Mouse (Mus musculus) hindbrain, embryonic 14.5 days (tissue): ENCODE data around the gene Prrxl1. TPM values are rescaled to one million over a fixed set of nuclear protein-coding genes. Genes with fewer than 3 reads are reported as not detected.

ENCODE experiments used
- ATAC-seq: fragments of 200-750 bp; cut with Nextera tagmentation; 2 replicates; pipeline ENCODE4 v1.8.0; 2017; ENCODE audit warnings: moderate number of reproducible peaks, mild to moderate bottlenecking, moderate TSS enrichment, moderate library complexity; ENCODE audit not compliant: low FRiP score
- DNase-seq: peaks from one replicate; pipeline ENCODE4 v3.0.0-alpha.2; 2015; ENCODE audit warnings: low spot score
- H3K27ac ChIP-seq: fragments of 300-500 bp; sonication (generic); 2 replicates; pipeline ENCODE4 v1.5.1; 2014; ENCODE audit warnings: mild to moderate bottlenecking, moderate library complexity
- H3K27me3 ChIP-seq: fragments of 300-500 bp; sonication (generic); 2 replicates; pipeline ENCODE4 v1.6.1; 2014; ENCODE audit warnings: mild to moderate bottlenecking, low read length, mixed read lengths; ENCODE audit not compliant: control insufficient read depth, insufficient read depth
- H3K36me3 ChIP-seq: fragments of 300-500 bp; sonication (generic); replicated peaks from 2 replicates; pipeline ENCODE4 v1.6.1; 2014; ENCODE audit not compliant: control insufficient read depth, insufficient read depth
- H3K4me1 ChIP-seq: fragments of 300-500 bp; sonication (generic); replicated peaks from 2 replicates; pipeline ENCODE4 v1.6.1; 2014; ENCODE audit warnings: antibody characterized with exemption, low read length, mixed read lengths; ENCODE audit not compliant: control insufficient read depth, insufficient read depth
- H3K4me2 ChIP-seq: fragments of 300-500 bp; sonication (generic); replicated peaks from 2 replicates; pipeline ENCODE4 v1.6.1; 2014; ENCODE audit warnings: mild to moderate bottlenecking, moderate library complexity
- H3K4me3 ChIP-seq: fragments of 300-500 bp; sonication (generic); replicated peaks from 2 replicates; pipeline ENCODE4 v1.5.1; 2014; ENCODE audit warnings: mild to moderate bottlenecking, low read length
- H3K9ac ChIP-seq: fragments of 300-500 bp; sonication (generic); 2 replicates; pipeline ENCODE4 v1.6.1; 2014
- H3K9me3 ChIP-seq: fragments of 300-500 bp; sonication (generic); 2 replicates; pipeline ENCODE4 v1.6.1; 2016; ENCODE audit warnings: low read length; ENCODE audit not compliant: control insufficient read depth
- WGBS: fragments of 180-500 bp; shearing (Covaris S2); extraction: QIAGEN DNeasy Blood & Tissue Kit; methylation state at CpG from one replicate; pipeline ENCODE4 v1.1.7; 2014; 5-methylcytosine and 5-hydroxymethylcytosine counted together
- polyA plus RNA-seq: library from polyadenylated mRNA; unstranded; fragments of >200 nt; fragmentation: Nextera tagmentation; extraction: Ambion mirVana; gene quantifications from 2 replicates; pipeline ENCODE4 v1.2.1, GENCODE M21; 2014

Gene Prrxl1
- polyA plus RNA-seq, 1 experiment from 2014 or later: 63.2 TPM

DNA sequence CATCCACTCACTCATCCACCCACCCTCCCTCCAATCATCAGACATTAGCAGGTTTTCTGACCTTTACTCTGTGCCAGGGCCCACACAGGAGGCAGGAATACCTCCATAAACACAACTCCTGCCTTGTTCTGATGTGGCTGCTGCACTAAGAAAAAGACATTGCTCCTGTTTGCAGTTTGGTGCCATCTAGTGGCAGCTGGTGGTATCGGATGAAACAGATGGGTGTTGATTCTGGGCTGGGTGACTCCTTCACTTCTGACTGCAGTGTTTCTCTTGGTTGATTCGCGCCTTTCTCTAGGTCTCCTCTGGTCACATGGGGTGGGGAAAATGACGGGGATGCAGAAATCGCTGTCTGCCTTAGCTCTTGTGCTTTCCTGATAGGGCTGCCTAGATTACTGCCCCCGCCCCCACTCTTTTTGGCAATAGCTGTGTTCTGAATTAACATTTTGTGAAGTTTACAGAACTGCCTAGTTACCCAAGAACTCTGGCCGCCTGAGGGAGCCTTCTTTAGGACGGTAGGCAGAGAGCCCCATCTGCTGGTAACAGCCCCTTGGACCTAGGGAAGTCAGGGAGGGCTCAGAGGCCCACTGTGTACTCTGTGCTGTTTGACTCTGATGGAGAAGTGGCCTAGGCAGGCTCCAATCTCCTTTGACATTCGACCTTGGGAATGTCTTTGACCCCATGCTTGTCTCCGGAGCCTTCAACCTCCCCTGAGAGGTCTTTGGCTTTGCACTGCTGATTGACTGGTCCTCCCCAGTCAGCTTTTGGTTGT lies 12.0 kb upstream of the Prrxl1 start:
- Histone ChIP-seq H3K36me3 (no peaks in the 10 kb centered on the region), H3K9ac (no peak overlapping the region), H3K4me2 (no peak overlapping the region), H3K27me3 (no peaks in the 10 kb centered on the region), H3K4me1 (no peaks in the 10 kb centered on the region), H3K9me3 (no peaks in the 10 kb centered on the region), H3K4me3 (no peak overlapping the region), H3K27ac (no peak overlapping the region)
- DNase-seq (peak; percentile 88), ATAC-seq (peak; percentile 24; the same call in 1 of the 2 replicates)
- 13% methylated on average over 10 of the region's 10 CpGs for WGBS

GRCm38 (mm10) chr14:32590377-32590776 lies 8.8 kb upstream of the Prrxl1 start:
- H3K9ac ChIP-seq: no peak overlapping the region
- H3K4me1 ChIP-seq: no peaks in the 10 kb centered on the region
- H3K27me3 ChIP-seq: peaks cover 28% of the 10 kb centered on the region
- WGBS: 81% methylated on average over 3 of the region's 3 CpGs
- DNase-seq: no peak
- no peak overlapping the region for H3K4me2 ChIP-seq
- no peak for ATAC-seq
- H3K9me3 ChIP-seq: no peaks in the 10 kb centered on the region
- no peaks in the 10 kb centered on the region for H3K36me3 ChIP-seq
- H3K27ac ChIP-seq: no peak overlapping the region
- no peak overlapping the region for H3K4me3 ChIP-seq

DNA sequence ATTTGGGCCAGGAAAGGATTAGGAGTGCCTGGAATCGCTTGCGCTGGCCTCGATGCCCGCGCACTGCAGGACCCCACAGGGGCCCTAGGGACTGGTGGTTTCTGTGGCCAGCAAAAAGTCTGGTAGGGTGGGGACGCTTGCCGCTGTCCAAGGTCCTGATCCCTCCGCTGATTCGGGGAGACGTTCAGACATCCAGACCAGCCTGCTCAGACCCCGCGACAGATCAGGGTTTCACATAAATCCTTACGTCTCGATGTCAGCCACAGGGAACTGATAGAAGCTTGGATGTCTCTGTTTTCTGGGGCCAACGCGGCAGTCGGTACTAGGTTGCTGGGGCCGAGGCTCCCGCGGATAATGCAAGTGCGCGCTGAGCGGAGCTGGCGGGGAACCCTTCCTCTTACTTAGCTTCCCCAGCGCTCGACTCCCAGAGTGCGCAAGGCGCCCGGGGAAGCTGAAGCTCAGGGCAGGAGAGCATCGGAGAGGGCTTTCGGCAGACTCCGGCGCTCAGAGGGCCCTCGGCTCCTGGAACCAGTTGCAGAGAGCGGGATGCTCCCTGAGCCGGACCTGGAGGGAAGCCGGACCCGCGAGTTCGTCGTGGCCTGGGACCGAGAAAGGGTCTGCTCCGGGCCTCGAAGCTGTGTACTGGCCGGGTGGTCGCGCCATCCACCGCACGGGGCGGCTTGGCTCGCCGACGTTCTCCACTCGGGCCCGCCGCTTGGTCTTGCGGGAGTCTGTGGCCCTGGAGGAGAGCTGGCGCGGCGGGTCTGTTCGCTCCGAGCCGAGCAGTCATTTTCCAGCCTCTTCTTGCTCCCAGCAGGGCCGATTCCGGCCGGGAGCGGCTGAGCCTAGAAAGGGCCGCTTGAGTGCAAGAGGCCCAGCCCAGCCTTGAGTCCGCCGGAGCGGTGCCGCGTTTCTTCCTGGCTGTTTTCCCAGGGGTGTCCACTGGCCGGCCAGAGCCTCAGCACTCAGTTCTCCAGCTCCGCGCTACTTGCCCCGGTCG lies 1.7 kb upstream of the Prrxl1 start:
- Histone ChIP-seq H3K27ac (peak overlapping the region; percentile 40; the same call in 1 of the 2 replicates), H3K9me3 (no peaks in the 10 kb centered on the region), H3K4me2 (peak overlapping the region; percentile 40), H3K9ac (peak overlapping the region; percentile 0; the same call in 1 of the 2 replicates), H3K27me3 (peaks cover 90% of the 10 kb centered on the region), H3K4me3 (peak overlapping the region; percentile 13), H3K4me1 (peaks cover 24% of the 10 kb centered on the region), H3K36me3 (no peaks in the 10 kb centered on the region)
- under 1% methylated on average over 78 of the region's 78 CpGs for WGBS
- DNase-seq (peak; percentile 78), ATAC-seq (peak; percentile 29; the same call in 1 of the 2 replicates)

- WGBS: 6% methylated on average over 23 of the region's 23 CpGs
- Histone ChIP-seq H3K4me1 (peaks cover 24% of the 10 kb centered on the region), H3K9me3 (no peaks in the 10 kb centered on the region), H3K4me3 (peak overlapping the region; percentile 32), H3K9ac (no peak overlapping the region), H3K36me3 (no peaks in the 10 kb centered on the region), H3K27ac (no peak overlapping the region), H3K4me2 (peak overlapping the region; percentile 56), H3K27me3 (peaks cover 90% of the 10 kb centered on the region)
- DNase-seq: no peak
- no peak; the same call in 1 of the 2 replicates for ATAC-seq
These were observed 579 bp upstream of the Prrxl1 start for GRCm38 (mm10) chr14:32598437-32599219.

- DNase-seq (no peak), ATAC-seq (no peak)
- H3K27me3 ChIP-seq: peaks cover 75% of the 10 kb centered on the region
These were observed 903 bp downstream of the Prrxl1 start for GRCm38 (mm10) chr14:32600110-32600509.

GRCm38 (mm10) chr14:32605508-32605907 lies 6.3 kb downstream of the Prrxl1 start:
- Histone ChIP-seq H3K4me2 (peak overlapping the region; percentile 32), H3K27ac (no peak overlapping the region), H3K36me3 (no peaks in the 10 kb centered on the region), H3K27me3 (peaks cover 24% of the 10 kb centered on the region), H3K9me3 (no peaks in the 10 kb centered on the region), H3K4me1 (peaks cover 27% of the 10 kb centered on the region; the same call in 1 of the 2 replicates), H3K4me3 (no peak overlapping the region), H3K9ac (no peak overlapping the region)
- DNase-seq: no peak
- ATAC-seq: no peak
- WGBS: 39% methylated on average over 15 of the region's 15 CpGs

More at GRCm38 (mm10) chr14:32600110-32600509, 903 bp downstream of the Prrxl1 start:
- WGBS: 2% methylated on average over 16 of the region's 16 CpGs
- Histone ChIP-seq H3K4me1 (peaks cover 24% of the 10 kb centered on the region), H3K36me3 (no peaks in the 10 kb centered on the region), H3K27ac (peak overlapping the region; percentile 61; the same call in 1 of the 2 replicates), H3K4me2 (peak overlapping the region; percentile 56), H3K4me3 (peak overlapping the region; percentile 32), H3K9ac (peak overlapping the region; percentile 47; the same call in 1 of the 2 replicates), H3K9me3 (no peaks in the 10 kb centered on the region)

GRCm38 (mm10) chr14:32606316-32606715 lies 7.1 kb downstream of the Prrxl1 start:
- no peaks in the 10 kb centered on the region for H3K9me3 ChIP-seq
- no peak for ATAC-seq
- WGBS: 38% methylated on average over 8 of the region's 8 CpGs
- 0 out of 2 replicates have a peak overlapping the region, but pooled peaks have one; percentile 32 for H3K4me2 ChIP-seq
- no peak overlapping the region for H3K9ac ChIP-seq
- no peaks in the 10 kb centered on the region for H3K36me3 ChIP-seq
- no peak overlapping the region for H3K27ac ChIP-seq
- H3K4me3 ChIP-seq: no peak overlapping the region
- peaks cover 27% of the 10 kb centered on the region; the same call in 1 of the 2 replicates for H3K4me1 ChIP-seq
- DNase-seq: peak; percentile 47
- H3K27me3 ChIP-seq: peaks cover 16% of the 10 kb centered on the region

GRCm38 (mm10) chr14:32609392-32609791 lies 10.2 kb downstream of the Prrxl1 start:
- Histone ChIP-seq H3K36me3 (no peaks in the 10 kb centered on the region), H3K4me1 (peaks cover 27% of the 10 kb centered on the region; the same call in 1 of the 2 replicates), H3K27me3 (no peaks in the 10 kb centered on the region; the same call in 1 of the 2 replicates), H3K9ac (no peak overlapping the region), H3K4me3 (no peak overlapping the region), H3K27ac (no peak overlapping the region), H3K4me2 (no peak overlapping the region), H3K9me3 (no peaks in the 10 kb centered on the region)
- 23% methylated on average over 3 of the region's 3 CpGs for WGBS
- no peak for DNase-seq
- ATAC-seq: 0 out of 2 replicates have a peak, but pooled peaks have one; percentile 15
